Mouse (Mus musculus) hindbrain, embryonic 10.5 days (tissue): ENCODE data around the gene Fam167b. TPM values are rescaled to one million over a fixed set of nuclear protein-coding genes. Genes with fewer than 3 reads are reported as not detected.
A peak's percentile ranks its signal among the peaks of the same experiment; 100 is the strongest.

Source experiments
- DNase-seq: peaks from one replicate; pipeline ENCODE4 v3.0.0-alpha.2; 2017; ENCODE audit warnings: low spot score
- H3K27ac ChIP-seq: fragments of 300-500 bp; sonication (generic); 2 replicates; pipeline ENCODE4 v1.5.1; 2016; ENCODE audit warnings: mild to moderate bottlenecking, moderate library complexity
- H3K27me3 ChIP-seq: fragments of 300-500 bp; sonication (generic); 2 replicates; pipeline ENCODE4 v1.6.1; 2016; ENCODE audit warnings: mild to moderate bottlenecking; ENCODE audit not compliant: poor library complexity, insufficient read depth, severe bottlenecking
- H3K36me3 ChIP-seq: fragments of 300-500 bp; sonication (generic); 2 replicates; pipeline ENCODE4 v1.6.1; 2016; ENCODE audit warnings: mild to moderate bottlenecking, moderate library complexity
- H3K4me1 ChIP-seq: fragments of 300-500 bp; sonication (generic); replicated peaks from 2 replicates; pipeline ENCODE4 v1.6.1; 2016; ENCODE audit warnings: mild to moderate bottlenecking
- H3K4me3 ChIP-seq: fragments of 300-500 bp; sonication (generic); 2 replicates; pipeline ENCODE4 v1.5.1; 2016; ENCODE audit warnings: mild to moderate bottlenecking, moderate library complexity
- H3K9me3 ChIP-seq: fragments of 300-500 bp; sonication (generic); 2 replicates; pipeline ENCODE4 v1.6.1; 2016; ENCODE audit warnings: mild to moderate bottlenecking, moderate library complexity
- WGBS: fragments of 180-500 bp; shearing (Covaris S2); methylation state at CpG from one replicate; pipeline ENCODE4 v1.1.7; 2016; 5-methylcytosine and 5-hydroxymethylcytosine counted together
- polyA plus RNA-seq: library from polyadenylated mRNA; unstranded; fragments of >200 nt; fragmentation: Nextera tagmentation; extraction: Ambion mirVana; gene quantifications from 2 replicates; pipeline ENCODE4 v1.2.1, GENCODE M21; 2016

Fam167b gene
- polyA plus RNA-seq, 1 experiment from 2014 or later, result 0.46 TPM

- DNase-seq, result no peak
- Histone ChIP-seq H3K4me1 (peaks cover 31% of the 10 kb centered on the region), H3K36me3 (peaks cover 32% of the 10 kb centered on the region), H3K27me3 (no peaks in the 10 kb centered on the region), H3K27ac (peak overlapping the region; percentile 91), H3K4me3 (peak overlapping the region; percentile 68), H3K9me3 (no peaks in the 10 kb centered on the region)
- 96% methylated on average over 5 of the region's 5 CpGs for WGBS
Observed at GRCm38 (mm10) chr4:129618031-129618430, 39.7 kb upstream of the Fam167b start.

GRCm38 (mm10) chr4:129617121-129617641 is 38.8 kb upstream of the Fam167b start:
- Histone ChIP-seq H3K9me3 (no peaks in the 10 kb centered on the region), H3K4me3 (peak overlapping the region; percentile 7; the same call in 1 of the 2 replicates), H3K27ac (no peak overlapping the region), H3K36me3 (peaks cover 32% of the 10 kb centered on the region), H3K4me1 (peaks cover 22% of the 10 kb centered on the region), H3K27me3 (no peaks in the 10 kb centered on the region)
- WGBS, result 94% methylated on average over 7 of the region's 7 CpGs
- no peak for DNase-seq

GRCm38 (mm10) chr4:129616631-129617030 is 38.3 kb upstream of the Fam167b start:
- 91% methylated on average over 3 of the region's 3 CpGs for WGBS
- peaks cover 17% of the 10 kb centered on the region for H3K4me1 ChIP-seq
- no peaks in the 10 kb centered on the region for H3K27me3 ChIP-seq
- no peaks in the 10 kb centered on the region for H3K9me3 ChIP-seq
- H3K4me3 ChIP-seq, result no peak overlapping the region
- H3K36me3 ChIP-seq, result peaks cover 32% of the 10 kb centered on the region
- H3K27ac ChIP-seq, result no peak overlapping the region
- no peak for DNase-seq

- Histone ChIP-seq H3K9me3 (no peaks in the 10 kb centered on the region), H3K4me1 (peaks cover 17% of the 10 kb centered on the region), H3K27me3 (no peaks in the 10 kb centered on the region), H3K27ac (no peak overlapping the region), H3K4me3 (no peak overlapping the region), H3K36me3 (peaks cover 28% of the 10 kb centered on the region)
- DNase-seq, result no peak
- 89% methylated on average over 9 of the region's 9 CpGs for WGBS
Observed at GRCm38 (mm10) chr4:129615801-129616290, 37.5 kb upstream of the Fam167b start.

GRCm38 (mm10) chr4:129614093-129614492 is 35.7 kb upstream of the Fam167b start, which contains the start of gene Dcdc2b:
Gene Dcdc2b (minus strand): TSS chr4:129614257.
- H3K27ac ChIP-seq, result no peak within 1 kb of the TSS
- no peaks in the 10 kb centered on the region for H3K27me3 ChIP-seq
- 90% methylated on average over 6 of the region's 6 CpGs for WGBS
- peaks cover 34% of the 10 kb centered on the region for H3K36me3 ChIP-seq
- no peak within 1 kb of the TSS for H3K4me3 ChIP-seq
- peaks cover 14% of the 10 kb centered on the region for H3K4me1 ChIP-seq
- H3K9me3 ChIP-seq, result no peaks in the 10 kb centered on the region
- DNase-seq, result no peak

- peaks cover 44% of the 10 kb centered on the region for H3K36me3 ChIP-seq
- no peaks in the 10 kb centered on the region for H3K9me3 ChIP-seq
- no peak overlapping the region for H3K27ac ChIP-seq
- H3K27me3 ChIP-seq, result no peaks in the 10 kb centered on the region
- H3K4me3 ChIP-seq, result no peak overlapping the region
- DNase-seq, result no peak
- no peaks in the 10 kb centered on the region for H3K4me1 ChIP-seq
- WGBS, result 72% methylated on average over 4 of the region's 4 CpGs
Observed at GRCm38 (mm10) chr4:129610472-129610871, 32.1 kb upstream of the Fam167b start.

GRCm38 (mm10) chr4:129610026-129610425 is 31.7 kb upstream of the Fam167b start:
- no peaks in the 10 kb centered on the region for H3K4me1 ChIP-seq
- H3K27ac ChIP-seq, result no peak overlapping the region
- H3K36me3 ChIP-seq, result peaks cover 48% of the 10 kb centered on the region
- H3K9me3 ChIP-seq, result no peaks in the 10 kb centered on the region
- no peaks in the 10 kb centered on the region for H3K27me3 ChIP-seq
- H3K4me3 ChIP-seq, result no peak overlapping the region
- DNase-seq, result no peak
- 78% methylated on average over 4 of the region's 4 CpGs for WGBS

GRCm38 (mm10) chr4:129609139-129609631 is 30.8 kb upstream of the Fam167b start:
- Histone ChIP-seq H3K4me1 (no peaks in the 10 kb centered on the region), H3K27ac (0 out of 2 replicates have a peak overlapping the region, but pooled peaks have one; percentile 37), H3K27me3 (no peaks in the 10 kb centered on the region), H3K9me3 (no peaks in the 10 kb centered on the region), H3K36me3 (peaks cover 54% of the 10 kb centered on the region), H3K4me3 (no peak overlapping the region)
- WGBS, result 84% methylated on average over 12 of the region's 12 CpGs
- no peak for DNase-seq

- Histone ChIP-seq H3K36me3 (peaks cover 60% of the 10 kb centered on the region), H3K4me1 (no peaks in the 10 kb centered on the region), H3K9me3 (no peaks in the 10 kb centered on the region), H3K4me3 (0 out of 2 replicates have a peak overlapping the region, but pooled peaks have one; percentile 7), H3K27ac (peak overlapping the region; percentile 19; the same call in 1 of the 2 replicates), H3K27me3 (no peaks in the 10 kb centered on the region)
- WGBS, result 42% methylated on average over 7 of the region's 7 CpGs
- peak; percentile 86 for DNase-seq
Observed at GRCm38 (mm10) chr4:129608426-129609025, 30.2 kb upstream of the Fam167b start.

GRCm38 (mm10) chr4:129600233-129601158 is 22.1 kb upstream of the Fam167b start, which contains the start of the genes Eif3i and Tmem234:
Gene Eif3i (minus strand): TSS chr4:129600648.
Gene Tmem234 (plus strand): TSS chr4:129600668.
- no peaks in the 10 kb centered on the region for H3K27me3 ChIP-seq
- peaks cover 32% of the 10 kb centered on the region for H3K4me1 ChIP-seq
- peaks cover 74% of the 10 kb centered on the region for H3K36me3 ChIP-seq
- WGBS, result under 1% methylated on average over 74 of the region's 74 CpGs
- H3K9me3 ChIP-seq, result no peaks in the 10 kb centered on the region
- peak within 1 kb of the TSS; percentile 100 for H3K4me3 ChIP-seq
- H3K27ac ChIP-seq, result peak within 1 kb of the TSS; percentile 96
- peak; percentile 89 for DNase-seq

- H3K27me3 ChIP-seq, result no peaks in the 10 kb centered on the region
- no peak for DNase-seq
- no peak overlapping the region for H3K27ac ChIP-seq
- 86% methylated on average over 4 of the region's 4 CpGs for WGBS
- H3K4me1 ChIP-seq, result peaks cover 25% of the 10 kb centered on the region
- peaks cover 41% of the 10 kb centered on the region for H3K36me3 ChIP-seq
- no peaks in the 10 kb centered on the region for H3K9me3 ChIP-seq
- no peak overlapping the region for H3K4me3 ChIP-seq
Observed at GRCm38 (mm10) chr4:129588865-129589264, 10.5 kb upstream of the Fam167b start.

- DNase-seq, result no peak
- H3K9me3 ChIP-seq, result no peaks in the 10 kb centered on the region
- H3K27ac ChIP-seq, result no peak overlapping the region
- peaks cover 21% of the 10 kb centered on the region for H3K36me3 ChIP-seq
- peaks cover 18% of the 10 kb centered on the region for H3K4me1 ChIP-seq
- H3K4me3 ChIP-seq, result no peak overlapping the region
- H3K27me3 ChIP-seq, result no peaks in the 10 kb centered on the region
- 47% methylated on average over 1 of the region's 1 CpGs for WGBS
Observed at GRCm38 (mm10) chr4:129586943-129587342, 8.6 kb upstream of the Fam167b start.
